Mouse (Mus musculus) testis, adult 2 months (tissue): ENCODE measurements at regions not wholly inside any gene's neighbourhood (a gene's known extent, or its start where the extent isn't known, plus 50 kb on each side); places are given as distances from the start of the nearest gene placed in this dataset.

ENCODE experiments used
- H3K27ac ChIP-seq: fragments of 200-500 bp; 2 replicates; pipeline ENCODE4 v1.5.1; 2012; ENCODE audit warnings: low read depth, low read length; ENCODE audit not compliant: control insufficient read depth, insufficient read depth
- H3K27me3 ChIP-seq: fragments of 200-500 bp; 2 replicates; pipeline ENCODE4 v1.6.1; 2012; ENCODE audit warnings: mild to moderate bottlenecking, low read length, moderate library complexity; ENCODE audit not compliant: control insufficient read depth, insufficient read depth
- H3K36me3 ChIP-seq: fragments of 200-500 bp; 2 replicates; pipeline ENCODE4 v1.6.1; 2012; ENCODE audit warnings: mild to moderate bottlenecking, low read length; ENCODE audit not compliant: control insufficient read depth, insufficient read depth
- H3K4me1 ChIP-seq: fragments of 200-500 bp; 2 replicates; pipeline ENCODE4 v1.6.1; 2012; ENCODE audit warnings: low read length; ENCODE audit not compliant: control insufficient read depth, insufficient read depth
- H3K4me3 ChIP-seq: fragments of 200-500 bp; 2 replicates; pipeline ENCODE4 v1.5.1; 2012; ENCODE audit warnings: low read depth, mild to moderate bottlenecking, low read length, moderate library complexity, mixed read lengths; ENCODE audit not compliant: control insufficient read depth
- CTCF ChIP-seq: fragments of 200-500 bp; IDR thresholded peaks from 2 replicates; pipeline ENCODE4 v1.5.1; 2012; ENCODE audit warnings: low read depth, mild to moderate bottlenecking, inconsistent platforms, low read length, moderate library complexity; ENCODE audit not compliant: control insufficient read depth, insufficient read depth, insufficient replicate concordance
- POLR2A ChIP-seq: fragments of 200-500 bp; IDR thresholded peaks from 2 replicates; pipeline ENCODE4 v1.6.1; 2012; ENCODE audit warnings: low read depth, mild to moderate bottlenecking, inconsistent platforms, low read length, moderate library complexity; ENCODE audit not compliant: control insufficient read depth

DNA sequence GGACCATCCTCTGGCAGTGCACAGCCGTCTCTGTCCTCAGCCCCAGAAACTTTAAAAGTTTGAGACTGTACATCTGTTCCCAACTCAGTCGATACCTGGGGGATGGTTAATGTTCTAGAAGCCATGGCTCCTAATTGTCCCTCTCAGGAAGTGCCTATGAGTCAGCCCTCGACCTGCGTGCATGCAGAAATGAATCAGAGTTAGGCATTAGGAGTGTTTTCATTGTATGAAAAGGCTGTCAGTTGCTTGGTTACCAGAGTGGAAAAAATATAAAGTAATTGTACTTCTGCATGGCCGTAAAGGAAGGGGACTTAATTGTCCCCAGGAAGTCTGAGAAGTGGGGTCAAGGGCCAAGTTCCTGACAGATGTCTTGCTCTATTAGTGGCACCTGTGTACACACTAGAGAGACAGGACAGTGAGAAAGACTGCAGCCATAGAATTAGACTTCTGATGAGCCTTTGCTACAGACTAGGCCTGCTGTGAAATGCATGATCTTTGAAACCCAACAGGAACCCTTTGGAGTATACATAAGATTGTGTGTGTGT is 109.5 kb upstream of the Slc35f3 start:
- Histone ChIP-seq H3K4me1 (no peaks in the 10 kb centered on the region), H3K36me3 (no peaks in the 10 kb centered on the region), H3K4me3 (no peak overlapping the region), H3K27ac (no peak overlapping the region), H3K27me3 (no peaks in the 10 kb centered on the region)
- no peak for TF ChIP-seq POLR2A
- no peak for TF ChIP-seq CTCF

DNA sequence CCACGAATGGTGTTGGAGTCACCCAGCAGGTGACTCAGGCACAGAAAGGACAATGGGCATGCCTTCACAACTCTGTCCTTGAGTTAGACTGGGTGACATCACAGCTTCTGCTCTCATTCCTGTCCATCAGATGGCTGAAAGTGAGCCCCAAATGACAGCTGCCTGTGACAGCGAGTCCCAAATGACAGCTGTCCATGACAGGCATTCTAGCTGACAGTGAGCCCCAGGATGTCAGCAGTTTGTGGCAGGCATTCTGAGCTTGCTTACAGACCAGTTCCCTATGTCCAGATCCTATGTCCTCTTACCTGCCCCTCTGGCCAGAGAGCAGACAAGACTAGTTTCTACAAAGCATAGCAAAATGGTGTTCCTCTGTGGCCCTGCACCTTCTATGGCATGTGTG is 102.7 kb upstream of the Slc35f3 start:
- no peak overlapping the region for H3K4me3 ChIP-seq
- TF ChIP-seq POLR2A, result no peak
- no peak for TF ChIP-seq CTCF
- no peaks in the 10 kb centered on the region for H3K4me1 ChIP-seq
- H3K36me3 ChIP-seq, result no peaks in the 10 kb centered on the region
- no peak overlapping the region for H3K27ac ChIP-seq
- no peaks in the 10 kb centered on the region for H3K27me3 ChIP-seq

DNA sequence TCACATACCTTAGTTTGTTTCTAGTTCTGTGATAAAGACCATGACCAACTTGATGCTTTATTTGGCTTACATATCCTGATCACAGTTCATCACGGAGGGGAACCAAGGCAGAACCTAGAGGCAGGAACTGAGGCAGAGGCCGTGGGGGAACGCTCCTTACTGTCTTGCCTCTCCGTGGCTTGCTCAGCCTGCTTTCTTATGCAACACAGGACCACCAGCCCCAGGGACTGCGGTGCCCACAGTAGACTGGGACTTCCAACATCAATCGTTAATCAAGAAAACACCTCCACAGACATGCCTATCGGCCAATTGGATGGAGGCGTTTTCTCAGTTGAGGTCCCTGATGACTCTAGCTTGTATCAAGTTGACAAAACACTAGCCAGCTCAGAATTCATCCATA is 87.8 kb upstream of the Slc35f3 start:
- no peaks in the 10 kb centered on the region for H3K27me3 ChIP-seq

DNA sequence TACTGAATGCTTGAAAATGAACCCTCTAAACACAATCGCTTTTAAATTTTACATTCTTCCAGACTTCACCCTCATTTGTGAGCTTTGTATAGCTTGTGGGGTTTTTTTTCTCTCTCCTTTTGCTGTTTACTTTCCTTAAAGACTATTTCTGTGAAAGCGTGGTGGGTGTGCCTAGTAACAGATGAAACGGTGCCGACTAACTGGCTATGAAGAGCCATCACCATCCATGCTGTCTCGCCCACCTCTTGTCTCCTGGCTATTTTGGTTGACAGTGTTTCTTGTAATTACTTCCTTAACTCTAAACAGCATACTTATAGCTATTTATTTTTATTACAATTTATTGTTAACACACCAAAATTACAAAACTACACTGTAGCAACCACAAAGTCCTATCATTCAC is 85.6 kb upstream of the Slc35f3 start:
- no peaks in the 10 kb centered on the region for H3K4me1 ChIP-seq
- H3K36me3 ChIP-seq, result no peaks in the 10 kb centered on the region
- H3K27me3 ChIP-seq, result no peaks in the 10 kb centered on the region
- TF ChIP-seq CTCF (no peak), POLR2A (no peak)
- H3K27ac ChIP-seq, result no peak overlapping the region
- no peak overlapping the region for H3K4me3 ChIP-seq

More for the DNA sequence above, 87.8 kb upstream of the Slc35f3 start:
- no peak for TF ChIP-seq POLR2A
- TF ChIP-seq CTCF, result no peak
- Histone ChIP-seq H3K4me3 (no peak overlapping the region), H3K4me1 (no peaks in the 10 kb centered on the region), H3K27ac (no peak overlapping the region), H3K36me3 (no peaks in the 10 kb centered on the region)

DNA sequence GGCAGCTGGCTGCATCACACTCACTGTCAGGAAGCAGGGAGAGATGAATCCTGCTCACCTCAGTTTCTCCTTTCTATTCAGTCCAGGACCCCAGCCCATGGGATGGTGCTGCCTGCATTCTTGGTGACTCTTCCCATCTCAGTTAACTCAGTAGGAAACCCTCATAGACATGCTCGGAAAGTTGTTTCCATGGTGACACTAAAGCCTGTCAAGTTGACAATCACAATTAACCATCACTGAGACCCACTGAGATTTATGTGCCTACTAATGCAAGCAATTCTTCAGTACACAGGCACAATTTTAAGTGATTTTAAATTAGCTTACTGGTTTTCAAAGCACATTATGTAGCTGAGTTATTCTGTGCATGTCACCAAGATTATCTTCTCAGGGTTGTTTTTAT is 83.8 kb upstream of the Slc35f3 start:
- no peaks in the 10 kb centered on the region for H3K4me1 ChIP-seq
- no peak overlapping the region for H3K27ac ChIP-seq
- no peak for TF ChIP-seq POLR2A
- TF ChIP-seq CTCF, result no peak
- no peak overlapping the region for H3K4me3 ChIP-seq
- H3K27me3 ChIP-seq, result no peaks in the 10 kb centered on the region
- no peaks in the 10 kb centered on the region for H3K36me3 ChIP-seq

DNA sequence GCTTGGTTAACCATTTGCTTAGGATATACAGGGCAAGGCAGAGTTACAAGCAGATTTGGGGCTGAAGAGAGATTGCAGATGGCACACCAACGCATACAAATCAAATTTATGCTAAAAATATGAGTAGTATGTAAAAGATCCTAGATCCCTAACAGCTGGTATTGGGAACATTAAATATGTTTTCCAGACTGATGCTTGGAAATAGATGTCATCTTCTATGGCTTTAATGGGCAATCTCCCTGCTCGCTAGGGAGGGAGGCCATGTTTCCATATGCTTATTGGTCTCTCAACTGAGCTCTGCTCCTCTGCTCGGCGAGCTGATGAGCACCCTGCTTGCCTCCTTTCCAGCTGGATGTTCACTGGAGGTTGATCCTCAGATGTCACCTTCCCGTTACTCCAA is 82.0 kb upstream of the Slc35f3 start:
- TF ChIP-seq POLR2A, result no peak
- TF ChIP-seq CTCF, result no peak
- H3K27ac ChIP-seq, result no peak overlapping the region
- H3K4me1 ChIP-seq, result no peaks in the 10 kb centered on the region
- no peaks in the 10 kb centered on the region for H3K36me3 ChIP-seq
- no peak overlapping the region for H3K4me3 ChIP-seq
- H3K27me3 ChIP-seq, result no peaks in the 10 kb centered on the region

DNA sequence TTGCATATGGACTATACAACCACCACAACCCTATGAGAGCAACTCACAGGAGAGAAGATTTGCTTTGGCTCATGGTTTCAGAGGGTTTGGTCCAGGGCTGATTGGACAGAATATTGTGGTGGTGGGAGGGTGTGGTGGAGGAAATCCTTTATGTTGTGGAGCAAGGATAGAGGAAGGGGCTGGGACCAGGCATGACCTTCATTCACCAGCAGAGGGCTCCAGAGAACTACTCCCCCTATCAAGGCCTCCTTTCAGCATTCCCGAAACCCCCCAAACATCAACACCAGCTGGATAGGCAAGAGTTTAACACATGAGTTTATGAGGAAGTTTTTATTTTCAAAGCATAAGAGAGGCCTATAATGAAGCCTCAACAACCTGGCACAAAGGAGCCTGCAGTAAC is 76.7 kb upstream of the Slc35f3 start:
- Histone ChIP-seq H3K36me3 (no peaks in the 10 kb centered on the region), H3K27me3 (no peaks in the 10 kb centered on the region), H3K4me1 (no peaks in the 10 kb centered on the region), H3K27ac (no peak overlapping the region), H3K4me3 (no peak overlapping the region)
- TF ChIP-seq CTCF (no peak), POLR2A (no peak)

DNA sequence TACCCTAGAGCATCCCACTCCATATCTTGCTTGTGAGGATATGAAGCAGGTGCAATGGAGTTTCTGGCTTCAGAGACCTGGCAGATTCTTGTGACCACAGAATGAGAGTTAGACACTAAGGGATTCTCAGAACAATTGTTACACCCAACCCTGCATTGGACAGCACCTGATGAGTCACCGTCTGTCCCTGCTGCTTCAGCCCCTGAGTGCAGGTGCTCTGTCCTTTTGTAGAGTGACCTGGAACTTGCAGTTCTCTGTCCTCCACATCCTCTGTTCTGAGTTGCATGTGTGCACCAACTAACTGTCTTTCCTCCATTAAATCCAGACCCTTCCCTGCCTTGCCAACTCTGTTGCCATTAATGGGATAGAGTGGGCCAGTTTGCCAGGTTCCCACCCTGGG is 66.6 kb upstream of the Slc35f3 start:
- Histone ChIP-seq H3K36me3 (no peaks in the 10 kb centered on the region), H3K27me3 (no peaks in the 10 kb centered on the region), H3K27ac (no peak overlapping the region), H3K4me1 (no peaks in the 10 kb centered on the region), H3K4me3 (no peak overlapping the region)
- TF ChIP-seq CTCF, result no peak
- no peak for TF ChIP-seq POLR2A
